Mouse (Mus musculus) kidney, postnatal 4 days (tissue): ENCODE measurements around the gene Slc27a3.

Experiments
- DNase-seq, 2 experiments: peaks; one replicate each; pipeline ENCODE4 v3.0.0; 2021; ENCODE audit warnings: mixed read lengths in 2 of 2

The Slc27a3 gene

DNA sequence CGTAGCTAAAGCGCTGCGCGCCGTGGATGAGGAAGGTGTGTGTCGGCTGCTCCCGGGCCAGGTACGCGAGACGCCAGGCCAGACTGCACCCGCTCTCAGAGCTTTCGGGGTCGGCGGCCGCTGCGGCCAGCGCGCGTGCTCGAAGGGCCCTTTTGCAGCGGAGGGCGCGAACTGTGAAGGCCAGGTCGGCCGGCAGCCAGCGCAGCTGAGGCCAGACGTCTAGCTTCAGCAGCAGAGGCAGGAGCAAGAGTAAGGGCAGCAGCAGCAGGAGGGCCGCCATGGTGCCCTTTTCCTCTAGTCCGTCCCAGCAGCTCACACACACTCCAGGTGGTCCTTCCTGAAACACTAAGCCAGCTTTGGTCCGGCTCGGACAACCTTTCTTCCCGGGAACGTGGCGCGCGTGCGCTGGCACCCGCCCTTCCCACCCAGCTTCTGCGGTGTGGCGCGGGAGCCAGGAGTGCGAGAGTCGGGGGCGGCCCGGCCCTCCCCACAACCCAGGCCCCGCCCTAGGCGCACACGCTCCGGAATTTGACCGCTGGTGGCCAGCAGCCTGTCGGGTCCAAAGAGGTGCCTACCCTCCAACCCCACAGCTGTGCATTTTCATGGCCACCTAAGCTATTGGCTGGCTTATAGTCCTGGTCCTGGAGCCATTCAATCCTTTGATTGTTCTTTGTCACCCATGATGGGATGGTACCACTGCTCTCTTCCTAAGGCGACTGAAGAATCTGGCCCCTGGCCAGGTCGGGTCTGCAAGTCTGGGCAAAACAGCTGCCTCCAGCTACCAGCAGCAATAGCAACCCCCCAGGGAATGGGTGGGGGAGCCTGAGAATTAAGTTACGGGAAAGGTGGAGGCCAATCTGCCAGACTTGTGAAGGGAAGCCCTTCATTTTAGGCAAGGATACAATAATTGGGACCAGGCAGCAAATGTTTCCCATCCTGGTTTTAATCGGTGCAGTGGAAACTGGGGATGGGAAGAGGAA is at the start of gene Slc27a3:
Gene Slc27a3, minus strand, starts transcription at position 428 of the 980 bp plus-strand sequence.
- DNase-seq = peak; percentile 72 to 82

DNA sequence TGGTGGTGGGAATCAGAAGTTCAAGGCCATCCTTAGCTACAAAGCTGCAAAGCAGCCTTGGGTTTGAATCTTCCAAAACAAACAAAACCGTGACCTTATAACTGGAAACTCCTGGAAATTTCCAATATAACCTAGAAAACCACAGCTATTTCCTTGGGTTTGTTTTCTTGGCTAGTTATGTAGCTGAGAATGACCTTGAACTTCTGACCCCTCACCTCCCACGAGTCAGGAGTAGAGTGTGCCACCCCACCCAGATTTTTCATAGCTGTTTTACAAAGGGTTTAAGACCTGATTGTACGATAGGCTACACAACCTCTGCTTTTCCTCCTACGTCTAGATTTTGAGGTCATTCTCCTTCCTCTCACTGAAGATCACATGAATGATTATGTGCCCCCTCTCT is 47.4 kb upstream of the Slc27a3 start:
- DNase-seq = no peak

DNA sequence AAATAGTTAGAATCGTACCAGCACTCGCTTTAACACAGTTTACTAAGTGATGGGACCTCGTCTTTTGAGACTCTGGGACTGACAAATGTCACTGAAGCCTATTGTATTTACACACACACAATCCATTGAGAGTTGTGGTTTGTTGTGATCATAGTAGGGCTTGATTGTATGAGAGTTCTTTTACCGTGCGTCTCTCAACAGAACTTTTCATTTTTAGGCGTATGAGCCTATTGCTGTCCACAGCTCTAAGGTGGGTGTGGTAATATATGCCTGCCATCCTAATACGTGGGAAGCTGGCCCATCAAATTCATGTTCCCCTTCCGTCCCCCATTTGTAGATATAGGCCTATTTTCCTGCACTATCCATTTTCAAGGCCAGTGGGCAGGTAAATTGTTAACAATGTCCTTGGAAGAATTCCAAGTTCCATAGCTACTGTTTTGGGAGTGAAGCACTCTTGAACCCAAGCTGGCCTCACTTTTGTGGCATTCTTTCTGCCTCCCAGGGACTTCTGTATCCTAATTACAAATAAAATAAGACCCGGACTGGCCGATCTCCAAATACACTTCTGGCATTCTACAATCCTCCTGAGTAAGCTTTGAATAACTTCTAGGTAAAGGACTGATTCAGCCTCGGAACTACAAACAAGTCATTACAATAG is 44.5 kb upstream of the Slc27a3 start:
- peak in 1 of 2 experiments; percentile 20 for DNase-seq

DNA sequence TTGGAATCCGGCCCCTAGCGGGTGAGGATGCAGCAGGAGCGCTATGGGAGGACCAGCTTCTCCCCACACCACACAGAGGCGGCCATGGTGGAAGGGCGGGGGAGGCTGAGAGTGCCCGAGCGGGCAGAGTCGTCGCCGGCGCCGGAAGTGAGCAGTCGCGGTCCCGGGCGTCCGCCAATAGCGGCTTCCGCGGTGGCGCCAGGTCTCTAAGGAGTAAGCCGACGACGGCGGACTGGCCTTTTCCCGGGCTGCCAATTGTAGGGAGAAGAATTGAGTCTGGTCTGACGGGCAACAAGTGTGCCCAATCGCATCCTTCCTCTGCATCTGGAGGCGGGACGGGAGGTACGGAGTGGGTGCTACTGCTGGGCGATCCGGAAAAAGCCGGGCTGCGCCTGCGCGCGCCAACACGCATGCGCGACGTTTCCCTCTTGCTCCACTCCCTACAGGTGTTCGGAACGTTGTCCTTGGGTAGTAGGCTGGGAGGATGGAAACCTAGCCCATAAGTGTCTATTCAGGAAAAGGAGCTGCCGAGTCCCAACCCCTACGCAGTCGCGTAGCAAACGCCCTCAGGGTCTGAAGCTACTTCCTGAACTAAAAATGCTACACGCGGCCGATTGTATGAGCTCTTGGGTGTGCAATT is 43.8 kb upstream of the Slc27a3 start, which contains the start of gene Ints3:
Gene Ints3, minus strand, starts transcription at position 242 of the 640 bp plus-strand sequence.
- peak; percentile 100 for DNase-seq

DNA sequence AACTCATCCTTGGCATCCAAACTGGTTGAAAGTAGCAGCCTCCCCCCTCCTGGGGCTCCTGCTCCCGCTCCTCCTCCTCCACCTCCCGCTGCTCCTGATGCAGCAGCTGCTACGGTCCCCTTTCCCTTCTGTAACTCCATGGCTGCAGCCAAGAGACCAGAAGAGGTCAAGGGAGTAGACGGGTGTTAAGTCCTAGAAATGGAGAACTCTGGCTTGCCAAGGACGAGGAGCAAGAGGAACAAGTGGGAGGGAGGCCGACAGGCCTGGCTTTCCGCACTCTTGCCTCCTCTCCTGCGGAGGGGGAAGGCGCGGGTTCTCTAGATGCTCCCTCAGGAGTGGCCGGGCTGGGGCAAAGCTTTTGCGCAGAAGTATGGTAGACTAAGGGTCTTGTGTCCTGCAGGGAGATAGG is 43.1 kb upstream of the Slc27a3 start:
- peak in 1 of 2 experiments; percentile 77 for DNase-seq

DNA sequence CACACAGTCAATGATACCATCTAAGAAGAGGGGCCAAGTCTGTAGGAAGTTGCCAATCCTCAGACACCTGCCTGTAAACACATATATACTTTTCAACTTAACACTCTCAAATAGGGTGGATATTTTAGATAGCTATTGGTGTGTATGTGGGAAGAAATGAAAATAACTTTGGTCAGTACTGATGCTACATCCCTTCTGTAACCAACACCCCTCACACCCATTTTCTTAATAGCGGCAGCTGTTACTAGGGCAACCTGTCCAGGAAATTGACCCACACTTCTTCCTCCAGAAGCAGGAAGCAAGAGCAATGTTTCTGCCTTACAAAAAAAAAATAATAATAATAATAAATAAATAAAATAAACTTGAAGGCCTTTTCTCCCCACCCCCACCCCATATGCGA is 42.6 kb upstream of the Slc27a3 start:
- DNase-seq = no peak

DNA sequence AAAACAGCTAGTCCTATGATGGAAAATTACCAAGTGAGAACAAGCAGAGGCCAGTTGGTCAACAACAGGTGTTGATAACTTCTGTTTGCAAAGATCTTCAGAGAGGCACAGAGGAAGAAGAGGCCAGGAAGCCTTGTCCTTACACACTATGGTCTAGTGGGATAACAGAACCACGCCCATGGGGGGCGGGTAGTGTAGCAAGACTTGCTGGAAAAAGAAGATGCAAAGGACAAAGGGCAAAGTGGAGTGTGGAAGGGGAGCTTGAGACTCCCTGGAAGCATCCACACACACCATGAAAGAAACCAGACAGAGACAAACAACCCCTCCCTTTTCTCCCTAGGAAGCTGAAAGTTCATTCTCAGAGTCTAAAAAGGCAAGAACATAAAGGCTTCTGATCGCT is 39.8 kb upstream of the Slc27a3 start:
- DNase-seq = peak in 1 of 2 experiments; percentile 44

DNA sequence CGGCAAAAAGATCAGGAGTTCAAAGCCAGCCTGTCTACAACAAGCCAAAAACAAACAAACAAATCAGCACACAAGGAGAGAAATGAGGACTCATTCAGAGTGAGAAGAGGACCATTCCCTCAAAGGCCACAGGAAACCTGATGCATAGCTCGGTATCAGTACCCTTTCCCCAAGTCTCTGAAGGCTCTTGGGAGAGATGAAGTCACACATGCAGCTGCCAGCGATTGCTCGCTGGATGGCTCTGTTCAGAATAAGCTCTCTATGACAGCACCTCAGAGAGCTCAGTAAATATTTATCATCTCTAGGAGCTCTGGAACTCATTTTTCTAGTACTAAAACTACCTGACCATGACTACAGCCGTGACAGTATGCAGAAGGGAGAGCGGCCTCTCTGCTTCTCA is 38.4 kb upstream of the Slc27a3 start:
- peak in 1 of 2 experiments; percentile 17 for DNase-seq

DNA sequence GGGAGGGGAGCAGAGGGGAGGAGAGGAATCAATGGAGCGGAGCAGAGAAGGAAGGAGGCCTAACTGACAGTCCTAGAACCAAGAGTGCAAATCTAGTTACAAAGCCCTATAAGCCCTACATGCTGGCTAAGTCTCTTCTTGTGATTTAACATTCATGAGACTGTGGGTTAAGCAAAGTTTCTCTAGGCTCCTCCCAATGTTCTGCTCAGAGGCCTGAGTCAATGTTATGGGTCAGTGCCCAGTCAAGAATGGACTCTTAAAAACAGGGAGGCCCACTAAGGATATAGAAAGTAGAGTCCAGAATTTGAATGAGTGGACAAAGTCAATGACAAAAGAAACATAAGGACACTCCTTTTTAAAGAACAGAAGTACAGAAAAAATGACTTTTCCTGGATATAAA is 37.8 kb upstream of the Slc27a3 start:
- DNase-seq = no peak

DNA sequence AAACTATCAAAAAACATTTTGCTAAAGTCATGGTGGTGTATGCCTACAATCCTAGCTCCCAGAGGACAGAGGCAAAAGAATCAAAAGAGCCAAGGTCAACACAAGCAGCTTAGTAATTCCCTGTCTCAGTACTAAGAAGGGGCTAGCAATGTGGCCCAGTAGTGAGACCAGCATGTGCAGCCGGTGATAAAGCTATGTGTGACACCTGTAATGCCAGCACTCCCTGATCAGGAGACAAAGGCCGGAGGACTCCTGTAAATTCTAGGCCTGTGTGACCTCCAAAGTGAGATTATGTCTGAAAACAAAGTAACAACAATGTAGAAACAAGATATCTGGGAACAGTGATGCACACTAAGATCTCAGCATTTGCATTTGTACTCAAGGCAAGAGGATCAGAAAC is 35.8 kb upstream of the Slc27a3 start:
- DNase-seq = no peak

DNA sequence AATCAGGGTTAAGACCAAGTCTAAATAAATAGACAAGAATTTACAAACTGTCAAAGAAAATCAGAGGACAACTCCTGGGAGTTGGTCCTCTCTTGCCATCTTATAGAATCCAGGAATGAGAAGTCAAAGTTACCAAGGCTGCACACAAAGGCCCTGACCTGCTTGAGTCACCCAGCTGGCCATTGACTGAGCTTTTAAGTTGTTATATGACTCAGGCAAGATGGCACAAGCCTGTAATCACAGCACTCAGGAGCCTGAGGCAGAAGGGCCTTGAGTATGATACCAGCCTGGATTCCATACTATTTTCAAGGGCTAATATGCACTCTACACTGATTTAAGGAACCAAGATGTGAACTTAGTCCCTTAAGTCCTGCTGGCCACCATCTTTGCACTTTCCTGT is 33.8 kb upstream of the Slc27a3 start:
- no peak for DNase-seq

DNA sequence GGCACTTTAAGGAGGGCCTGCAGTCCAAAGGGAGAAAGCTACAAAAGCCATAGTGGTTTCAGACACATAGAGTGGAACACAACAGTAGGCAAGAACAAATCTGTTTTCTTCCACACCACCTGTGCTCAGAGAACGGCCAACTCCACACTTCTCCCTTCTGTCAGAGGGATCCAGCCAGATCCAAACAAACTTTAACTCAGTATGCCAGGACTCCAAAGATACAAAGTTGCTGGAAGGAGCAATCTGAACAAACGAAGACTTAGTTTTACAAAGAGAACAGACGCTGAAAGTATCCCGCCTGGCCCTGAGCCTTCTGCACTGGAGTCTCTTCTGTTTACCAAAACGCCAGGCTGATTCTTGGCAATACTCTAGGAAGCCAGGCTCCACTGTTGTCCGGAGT is 31.0 kb upstream of the Slc27a3 start:
- no peak for DNase-seq

DNA sequence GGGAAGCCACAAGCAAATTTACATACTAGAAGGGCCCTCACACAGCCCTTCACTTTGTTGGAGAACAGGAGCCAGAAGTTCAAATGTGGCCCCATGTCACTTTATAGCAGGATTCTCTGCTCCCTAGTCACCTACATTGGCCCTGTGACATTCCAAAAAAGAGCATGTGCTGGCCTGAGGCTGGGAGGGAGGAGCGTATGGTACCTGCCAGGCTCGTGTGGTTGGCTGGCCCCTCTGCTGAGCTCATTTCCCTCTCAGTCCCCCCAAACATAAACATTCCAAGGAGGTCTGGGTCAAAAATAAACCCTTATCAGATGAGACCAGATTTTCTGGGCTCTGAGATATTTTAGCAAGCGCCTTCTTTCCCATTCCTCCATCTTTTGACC is 23.3 kb upstream of the Slc27a3 start:
- no peak for DNase-seq

DNA sequence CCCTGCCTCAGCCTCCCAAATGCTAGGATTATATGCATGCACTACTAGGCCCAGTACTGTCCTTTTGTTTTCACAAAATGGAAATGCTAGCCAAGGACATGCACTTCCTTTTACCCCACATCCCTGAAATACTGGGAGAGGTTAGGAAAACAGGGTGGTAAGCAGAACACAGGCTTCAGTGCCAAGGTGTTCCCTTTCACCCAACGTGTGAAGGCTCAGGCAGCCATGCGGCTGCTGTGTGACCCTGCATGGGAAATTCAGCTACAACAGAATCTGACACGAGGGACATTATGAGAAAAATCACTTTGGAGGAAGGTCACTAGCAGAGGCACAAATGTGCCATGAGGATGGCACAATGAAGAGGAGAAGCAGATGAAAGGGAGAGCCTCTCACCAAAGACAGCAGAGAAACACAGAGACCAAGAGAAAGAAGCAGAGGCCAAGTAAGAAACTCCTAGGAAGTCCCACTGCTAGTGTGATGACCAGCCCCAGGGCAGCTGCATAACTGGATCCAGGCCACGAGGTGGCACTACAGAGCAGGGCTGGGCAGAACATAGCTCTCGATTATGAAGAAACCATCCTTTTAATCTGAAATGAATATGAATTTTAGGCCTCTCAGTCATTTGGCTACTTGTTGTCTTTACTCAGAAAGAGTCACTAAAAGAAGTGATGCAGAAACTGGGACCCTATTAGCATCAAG is 22.7 kb upstream of the Slc27a3 start:
- DNase-seq = peak; percentile 85 to 88

DNA sequence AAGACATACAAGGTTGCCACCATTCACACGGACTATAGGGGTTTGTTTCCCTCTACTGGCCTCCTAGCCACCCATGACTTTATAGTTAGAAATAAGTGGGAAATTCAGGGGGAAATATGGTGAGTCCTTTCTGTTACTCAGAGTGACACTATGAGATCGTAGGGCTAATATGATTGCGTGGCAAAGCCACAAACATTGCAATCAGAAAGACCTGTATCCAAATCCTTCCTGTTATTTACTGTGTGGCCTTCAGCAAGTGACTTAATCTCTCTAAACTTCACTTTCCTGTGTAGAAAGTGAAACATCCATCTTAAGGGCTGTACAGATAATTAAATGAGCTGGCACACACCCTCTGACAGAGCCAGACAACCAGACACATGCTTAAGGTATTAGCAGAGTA is 19.0 kb upstream of the Slc27a3 start:
- DNase-seq = no peak

DNA sequence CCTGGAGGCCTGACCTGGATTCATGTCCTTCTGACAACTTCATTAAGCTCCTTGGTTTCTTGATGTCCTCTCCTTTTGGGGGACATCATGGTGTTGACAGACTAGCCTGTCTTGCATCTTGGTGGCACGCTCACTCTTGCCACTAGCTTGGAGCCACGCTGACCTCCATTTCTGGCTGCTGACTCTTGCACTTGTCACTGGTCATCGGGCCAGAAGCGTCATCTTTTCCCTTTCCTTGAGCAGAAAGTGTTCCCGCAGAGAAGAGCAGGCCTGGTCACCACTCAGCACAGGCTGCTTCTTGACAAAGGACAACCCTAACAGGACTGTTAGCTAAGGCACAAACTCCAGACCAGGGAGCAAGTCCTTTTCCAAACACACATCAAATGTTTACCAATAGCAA is 16.7 kb upstream of the Slc27a3 start:
- no peak for DNase-seq

DNA sequence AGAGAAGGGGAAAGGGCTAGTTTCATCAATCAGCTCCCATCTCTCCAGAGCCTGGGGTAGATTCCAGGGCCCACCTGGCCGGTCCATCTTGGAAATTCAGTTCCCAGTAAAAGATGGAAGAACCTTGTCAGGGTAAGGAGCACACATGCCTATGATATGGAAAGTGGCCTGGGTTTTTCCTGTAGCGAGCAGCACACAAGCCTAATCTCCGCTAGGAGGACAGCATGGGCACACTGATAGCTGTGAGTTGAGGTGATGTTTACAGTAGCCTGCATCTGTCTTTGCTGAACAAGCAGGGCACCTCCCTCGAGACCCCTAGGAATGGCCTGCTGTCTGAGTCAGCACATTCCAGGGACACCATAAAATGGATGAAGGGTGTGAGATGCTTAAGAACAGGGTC is 14.9 kb upstream of the Slc27a3 start:
- no peak for DNase-seq

DNA sequence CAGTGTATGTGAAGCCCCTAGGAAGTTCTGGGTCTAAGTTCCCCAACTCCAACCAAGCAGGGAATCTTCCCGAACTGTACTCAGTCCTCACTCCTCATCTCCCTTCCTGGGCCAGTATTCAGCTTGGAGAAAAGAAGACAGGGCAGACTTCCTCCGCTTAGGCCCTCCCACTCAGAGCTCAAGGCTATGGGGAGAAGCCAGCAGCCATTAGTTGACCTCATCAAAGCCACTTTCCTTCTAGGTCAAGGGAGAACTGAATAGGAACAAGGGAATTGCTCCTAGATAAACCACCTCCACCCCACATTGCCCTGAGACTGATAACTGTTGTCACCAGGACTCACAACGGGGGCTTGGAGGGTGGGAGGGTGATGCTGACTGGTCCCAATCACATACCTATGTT is 14.4 kb upstream of the Slc27a3 start:
- no peak for DNase-seq

DNA sequence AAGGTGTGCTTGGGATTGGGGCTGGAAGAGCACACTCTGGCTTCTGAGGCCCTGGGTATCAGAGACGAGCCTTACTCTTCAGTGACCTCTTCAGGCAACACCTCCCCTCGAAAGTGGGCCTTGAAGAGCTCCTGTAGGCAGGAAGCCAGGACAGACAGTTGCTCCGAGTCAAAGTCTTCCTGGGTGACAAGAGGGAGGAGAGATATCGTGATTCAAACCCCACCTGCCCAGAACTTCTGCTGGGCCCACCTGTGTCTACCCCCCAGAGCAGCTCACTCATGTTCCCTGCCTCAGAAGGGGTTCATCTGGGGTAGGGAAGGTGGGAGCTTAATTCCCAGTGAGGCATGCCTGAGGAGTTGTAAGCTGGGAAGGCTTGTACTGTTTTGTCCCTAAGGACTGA is 11.3 kb upstream of the Slc27a3 start:
- no peak for DNase-seq

DNA sequence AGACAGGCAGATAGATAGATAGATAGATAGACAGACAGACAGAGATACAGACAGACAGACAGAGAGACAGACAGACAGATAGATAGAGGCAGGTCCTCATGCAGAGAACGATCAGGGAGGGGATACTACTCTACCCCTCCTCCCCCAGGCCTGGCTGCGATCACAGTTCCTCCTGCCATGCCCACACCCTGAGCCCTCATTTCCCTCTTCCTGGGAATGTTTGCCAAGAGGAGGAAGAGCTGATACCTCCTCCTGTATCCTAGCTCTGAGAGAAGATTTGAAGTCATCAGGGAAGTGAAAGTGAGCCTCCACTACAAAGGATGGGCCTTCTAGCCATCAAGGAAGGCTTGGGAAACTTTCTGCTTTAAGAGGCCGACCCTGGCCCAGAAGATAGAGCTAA is 5.9 kb upstream of the Slc27a3 start:
- no peak for DNase-seq

DNA sequence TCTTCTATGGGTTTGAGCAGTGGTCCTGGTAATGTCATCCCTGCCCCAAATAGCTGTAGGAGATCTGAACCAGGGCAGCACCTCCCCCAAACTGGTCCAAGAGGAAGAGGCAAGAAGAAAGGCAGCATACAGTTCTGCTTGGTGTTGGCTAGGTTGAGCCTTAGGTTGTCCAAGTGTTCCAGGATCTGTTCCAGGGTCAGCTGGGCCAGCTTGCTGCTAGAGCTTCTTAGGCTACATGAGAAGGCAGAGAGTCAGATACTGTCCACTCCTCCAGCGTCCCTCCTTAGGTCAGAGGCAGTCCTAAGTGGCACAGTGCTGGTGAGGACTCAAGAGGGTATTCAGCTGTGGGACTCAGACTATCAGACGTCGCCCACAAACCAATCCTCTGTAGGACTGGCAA is 2.9 kb upstream of the Slc27a3 start:
- no peak for DNase-seq

DNA sequence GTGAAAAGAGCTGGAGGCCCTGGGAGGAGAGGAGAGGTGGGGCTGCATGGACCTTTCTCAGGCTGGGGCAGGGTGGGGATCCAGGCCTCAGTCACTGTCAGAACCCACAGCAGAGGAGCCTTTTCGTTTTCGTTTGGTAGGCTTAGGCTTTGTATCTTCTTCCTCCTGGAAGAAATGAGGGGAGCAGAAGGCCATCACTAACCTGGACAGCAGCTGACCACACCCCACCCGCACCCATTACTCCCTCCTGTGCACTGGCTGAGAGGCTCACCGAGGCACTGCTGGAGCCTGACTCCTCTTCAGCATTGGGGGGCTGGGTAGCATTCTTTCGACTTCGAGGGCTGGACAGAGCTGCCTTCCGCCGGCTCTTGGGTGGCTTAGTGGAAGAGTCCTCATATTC is 2.2 kb upstream of the Slc27a3 start:
- DNase-seq = no peak

DNA sequence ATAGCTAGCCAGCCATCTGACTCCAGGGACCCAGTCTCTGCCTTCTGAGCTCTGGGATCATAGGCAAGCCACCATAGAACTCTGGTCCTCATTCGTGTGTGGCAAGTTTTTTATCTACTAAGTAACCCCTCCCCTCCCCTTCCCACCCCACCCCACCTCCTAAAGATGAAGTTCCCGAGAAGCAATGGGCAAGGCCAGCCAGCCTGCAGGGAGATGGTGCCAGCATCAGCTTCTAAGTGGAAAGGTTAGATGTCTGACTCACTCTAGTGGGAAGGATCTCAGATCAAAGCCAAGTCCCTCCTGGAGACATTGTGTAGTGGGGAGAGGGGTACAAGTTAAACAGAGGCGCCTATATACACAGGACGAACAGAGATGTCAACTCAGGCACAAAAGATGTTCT is 1.3 kb upstream of the Slc27a3 start:
- DNase-seq = no peak
